Mouse (Mus musculus): ENCODE data around the gene Dusp6. TPM values are rescaled to one million over a fixed set of nuclear protein-coding genes. Genes with fewer than 3 reads are reported as not detected.

Gene Dusp6
- polyA plus RNA-seq, 2 experiments from 2014 or later = 26.0 to 35.2 TPM

- ATAC-seq = no peak
Measured at GRCm38 (mm10) chr10:99246797-99247508, 16.1 kb upstream of the Dusp6 start.

- no peak for ATAC-seq
Measured at GRCm38 (mm10) chr10:99250874-99251281, 12.2 kb upstream of the Dusp6 start.

- no peak for ATAC-seq
Measured at GRCm38 (mm10) chr10:99253412-99253811, 9.6 kb upstream of the Dusp6 start.

GRCm38 (mm10) chr10:99255830-99256570, 7.0 kb upstream of the Dusp6 start:
- ATAC-seq = no peak

- no peak for ATAC-seq
Measured at GRCm38 (mm10) chr10:99257531-99257930, 5.5 kb upstream of the Dusp6 start.

GRCm38 (mm10) chr10:99259840-99260239, 3.2 kb upstream of the Dusp6 start:
- ATAC-seq = no peak

- ATAC-seq = peak; percentile 14
Measured at GRCm38 (mm10) chr10:99261151-99261635, 1.8 kb upstream of the Dusp6 start.

- ATAC-seq = peak; percentile 53
Measured at GRCm38 (mm10) chr10:99261636-99262318, 1.3 kb upstream of the Dusp6 start.

- ATAC-seq = no peak
Measured at GRCm38 (mm10) chr10:99262319-99262866, 638 bp upstream of the Dusp6 start.

GRCm38 (mm10) chr10:99263419-99264221, 589 bp downstream of the Dusp6 start:
- no peak for ATAC-seq

GRCm38 (mm10) chr10:99264301-99265010, 1.4 kb downstream of the Dusp6 start:
- ATAC-seq = no peak

GRCm38 (mm10) chr10:99265011-99265694, 2.1 kb downstream of the Dusp6 start:
- ATAC-seq = no peak

GRCm38 (mm10) chr10:99266025-99266424, 3.0 kb downstream of the Dusp6 start:
- ATAC-seq = no peak

- ATAC-seq = no peak
Measured at GRCm38 (mm10) chr10:99267621-99268020, 4.6 kb downstream of the Dusp6 start.

GRCm38 (mm10) chr10:99268421-99269300, 5.6 kb downstream of the Dusp6 start:
- peak; percentile 64 for ATAC-seq

GRCm38 (mm10) chr10:99269301-99269701, 6.3 kb downstream of the Dusp6 start:
- ATAC-seq = no peak

GRCm38 (mm10) chr10:99269704-99270103, 6.7 kb downstream of the Dusp6 start:
- ATAC-seq = no peak

- no peak for ATAC-seq
Measured at GRCm38 (mm10) chr10:99270406-99270805, 7.4 kb downstream of the Dusp6 start.

- no peak for ATAC-seq
Measured at GRCm38 (mm10) chr10:99271016-99271415, 8.0 kb downstream of the Dusp6 start.

GRCm38 (mm10) chr10:99273006-99273405, 10.0 kb downstream of the Dusp6 start:
- ATAC-seq = no peak

Data from activated CD4-positive, CD25-positive, alpha-beta regulatory T cell, adult 4 months (primary cell).